Mouse (Mus musculus): ENCODE results near the gene Gemin4.

GRCm38 (mm10) chr11:76210228-76210985 lies 7.1 kb downstream of the Gemin4 start:
- TF ChIP-seq CTCF (IDR thresholded peaks at IDR 0.05; ENCODE audit: borderline replicate concordance, control insufficient read depth, extremely low read depth, insufficient read depth, low read length, poor library complexity) (no peak), POLR2A (IDR thresholded peaks at IDR 0.05; ENCODE audit: control insufficient read depth, extremely low read depth, insufficient read depth, low read length, poor library complexity) (no peak)

Measured in thymus, adult 2 months (tissue).